Mouse (Mus musculus) G1E (cell line): Measurements from ENCODE around the gene Sp2.

Experiments used
- CTCF ChIP-seq: IDR thresholded peaks from 2 replicates; pipeline ENCODE4 v1.5.1; 2012; ENCODE audit warnings: low read depth, low read length, inconsistent platforms, mixed read lengths
- GATA1 ChIP-seq: IDR thresholded peaks from 2 replicates; pipeline ENCODE4 v1.6.1; 2012; ENCODE audit warnings: borderline replicate concordance, low read length, inconsistent platforms, mixed read lengths
- GATA2 ChIP-seq: IDR thresholded peaks from 2 replicates; pipeline ENCODE4 v1.6.1; 2012; ENCODE audit warnings: low read depth, low read length, inconsistent platforms, borderline replicate concordance
- POLR2AphosphoS5 ChIP-seq: IDR thresholded peaks from 2 replicates; pipeline ENCODE4 v1.6.1; 2012; ENCODE audit warnings: low read depth, low read length, inconsistent platforms; ENCODE audit not compliant: insufficient replicate concordance
- TAL1 ChIP-seq: conservative IDR thresholded peaks from 2 replicates; pipeline ENCODE4 v1.6.1; 2012; ENCODE audit warnings: low read depth, low read length, inconsistent platforms, mixed read lengths

DNA sequence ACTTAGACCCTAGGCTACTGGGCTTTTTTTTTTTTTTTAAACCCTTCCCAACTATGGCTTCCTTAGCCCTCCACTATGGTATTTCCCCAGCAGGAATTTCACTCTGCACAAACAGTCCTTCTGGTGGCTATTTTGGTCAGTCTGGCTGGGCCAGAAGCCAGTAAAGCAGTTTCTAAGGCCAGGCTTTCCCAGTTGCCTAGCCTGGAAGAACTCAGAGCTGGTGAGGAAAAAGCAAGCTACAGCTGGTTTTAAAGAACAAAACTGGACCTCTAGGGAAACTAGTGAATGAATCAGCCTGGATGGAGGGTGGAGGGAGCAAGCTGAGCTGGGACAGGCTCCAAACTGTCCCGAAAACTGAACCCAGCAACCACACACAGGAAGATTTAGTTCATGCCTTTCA lies 13.0 kb downstream of the Sp2 start:
- TF ChIP-seq CTCF (no peak), GATA1 (no peak), POLR2AphosphoS5 (no peak), GATA2 (no peak), TAL1 (no peak)
